Mouse (Mus musculus) WW6 (cell line): ENCODE measurements around the gene Tmeff2.

ENCODE experiments used
- DNase-seq: peaks from one replicate; pipeline ENCODE4 v3.0.0-alpha.2; 2013; ENCODE audit warnings: low read depth, low spot score

Tmeff2 gene

DNA sequence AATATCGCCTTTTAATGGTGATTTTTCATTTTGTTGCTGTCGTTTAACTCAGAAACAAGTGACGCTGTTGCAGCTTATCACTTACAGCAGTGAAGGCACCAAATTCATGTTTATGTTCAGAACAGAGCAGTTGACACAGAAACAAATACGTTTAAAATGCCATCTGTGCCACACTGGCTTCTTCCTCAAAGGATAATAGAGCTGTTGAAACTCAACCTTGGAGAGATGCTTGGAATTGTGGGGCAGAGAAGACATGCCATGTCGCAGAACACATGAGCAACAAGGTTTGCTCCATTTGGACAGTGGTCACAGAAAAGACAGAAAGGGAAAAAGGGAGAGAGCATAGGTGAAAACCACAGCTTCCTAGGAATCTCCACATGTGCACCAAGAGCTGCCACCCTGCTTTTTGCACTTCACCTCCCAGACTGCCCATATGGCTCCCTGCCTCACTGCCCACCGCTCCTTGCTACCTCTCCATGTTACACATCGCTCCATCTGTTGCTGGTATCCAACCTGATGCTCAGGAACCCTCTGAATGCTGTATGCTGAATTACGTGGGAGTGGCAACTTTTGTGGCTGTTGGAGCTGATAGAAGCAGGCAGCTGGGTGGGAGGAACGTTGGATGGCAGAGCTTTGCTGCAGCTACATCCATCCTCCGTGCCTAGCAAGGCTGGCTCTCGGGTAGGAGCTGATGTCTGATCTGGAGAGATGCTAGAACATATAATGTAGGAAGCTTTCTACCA, 298.8 kb downstream of the Tmeff2 start:
- no peak for DNase-seq

DNA sequence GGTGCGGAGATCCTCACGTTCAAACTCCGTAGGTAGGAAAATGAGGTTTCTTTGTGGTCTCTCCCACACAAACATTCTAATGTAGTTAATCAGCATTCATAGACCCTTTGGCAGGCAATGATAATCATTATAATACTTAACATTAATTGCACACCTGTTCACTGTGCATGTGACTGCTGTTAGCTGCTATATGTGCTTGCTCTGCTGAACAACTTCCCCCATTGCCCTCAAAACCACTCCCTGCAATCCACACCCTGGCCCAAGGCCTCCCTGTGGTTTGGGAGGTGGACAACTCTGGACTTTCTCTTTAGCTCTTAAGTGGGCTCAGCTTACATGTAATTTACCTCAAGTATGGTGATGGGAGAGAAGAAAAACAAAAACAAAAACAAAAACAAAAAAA, 299.5 kb downstream of the Tmeff2 start:
- DNase-seq: no peak

DNA sequence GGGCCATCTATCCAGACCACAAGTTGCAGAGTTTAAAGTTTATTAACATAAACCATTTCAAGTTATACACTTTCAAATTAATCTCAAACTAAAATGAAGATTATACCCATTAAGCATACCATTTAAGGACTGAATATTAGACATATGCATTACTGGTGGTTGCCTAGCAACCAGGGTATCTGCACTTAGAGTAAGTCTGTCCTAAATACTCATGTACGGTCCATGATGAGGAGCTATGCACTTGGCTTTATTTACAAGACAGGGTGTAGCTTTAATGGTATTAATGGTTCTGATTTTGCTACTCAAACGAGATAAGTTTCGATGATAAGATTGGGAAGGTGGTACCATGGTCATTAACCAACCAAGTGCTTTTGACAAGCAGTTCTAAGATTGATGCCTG, 315.2 kb downstream of the Tmeff2 start:
- no peak for DNase-seq

DNA sequence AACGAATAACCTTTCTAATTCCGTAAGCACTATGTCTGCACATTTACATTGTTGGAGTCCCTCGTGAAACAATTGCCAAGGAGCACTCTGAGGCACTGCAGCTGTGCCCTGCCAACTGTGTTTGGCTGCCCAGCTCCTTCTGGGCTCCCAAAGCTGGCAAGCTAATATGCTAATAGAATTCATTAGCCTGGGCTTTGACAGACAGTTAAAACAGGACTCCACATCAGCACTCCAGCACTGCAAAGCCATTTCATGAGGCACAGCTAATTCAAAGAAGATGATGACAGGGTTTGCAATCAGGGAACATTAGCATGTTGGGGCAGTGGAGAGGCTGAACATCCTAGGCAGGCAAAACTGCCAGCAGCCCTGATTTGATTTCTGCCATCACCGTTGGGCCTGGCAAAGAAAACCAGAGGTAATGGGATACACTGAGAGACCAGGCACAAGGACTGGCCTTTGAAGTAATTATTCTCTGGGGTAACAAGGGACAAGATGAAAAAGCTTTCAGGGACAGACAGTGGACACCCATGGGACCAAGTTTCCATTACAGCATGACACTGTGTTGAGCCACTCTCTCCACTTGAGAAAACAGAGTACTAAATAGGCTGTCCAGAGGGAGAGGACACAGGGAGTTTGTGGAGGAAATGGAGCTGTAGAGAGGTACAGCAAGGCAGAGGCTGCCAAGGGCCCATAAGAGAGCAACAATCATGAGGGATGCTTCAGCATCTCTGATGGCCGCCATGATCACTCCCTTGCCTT, 316.0 kb downstream of the Tmeff2 start:
- DNase-seq: no peak

- DNase-seq: no peak
Observed at GRCm38 (mm10) chr1:51217227-51217626, 316.8 kb downstream of the Tmeff2 start.

GRCm38 (mm10) chr1:51225156-51225555, 324.7 kb downstream of the Tmeff2 start:
- DNase-seq: no peak
